In genomic region chr17:79514076-79514475, GRCm38 (mm10) we compare ENCODE assay signal across 19 mouse cellular contexts.
DNase-seq lines count a peak whose midpoint lies in the region; ATAC-seq and TF ChIP-seq lines count a peak whose summit lies in the region.
"Had no signal": no experiment of that assay in that cellular context is flagged by ENCODE, and none has a peak within 500 bp of the region (broad histone marks: within the 10 kb centered on the region; RNA-seq: fewer than 3 reads in every experiment).

No protein-coding gene starts in this region.

- TF ChIP-seq CTCF in intestine, postnatal 0 days (IDR thresholded peaks at IDR 0.05; ENCODE audit: low read depth): no peak

- DNase-seq in embryo, embryonic 11 days: peak; percentile 49
- peak; percentile 50 for DNase-seq in embryonic facial prominence, embryonic 14.5 days (ENCODE audit: low spot score)
- DNase-seq in mesoderm, embryonic 11.5 days (ENCODE audit: low read depth, low spot score): peak; percentile 43
- DNase-seq in kidney, postnatal 25 days: no peak
- no peak for DNase-seq in left cerebral cortex, adult 9 months (ENCODE audit: low spot score in 2 of 2)
- DNase-seq: adrenal gland, adult 8-10 months; cerebellum, adult 18-20 months; liver, embryonic 13.5 days; lung, adult 2 months; lung, postnatal 14 days; thymus, postnatal 14 days had no signal

- H3K4me3 ChIP-seq in intestine, embryonic 16.5 days (ENCODE audit: low read length): no peak overlapping the region
- no peak overlapping the region for H3K4me3 ChIP-seq in intestine, postnatal 0 days (ENCODE audit: low read depth, low read length)
- no peak overlapping the region for H3K4me3 ChIP-seq in embryonic facial prominence, embryonic 14.5 days (ENCODE audit: low read depth, low read length)
- H3K4me3 ChIP-seq: embryonic facial prominence, embryonic 15.5 days; hindbrain, embryonic 15.5 days; intestine, embryonic 15.5 days; left cerebral cortex, adult 2 months; liver, embryonic 13.5 days; midbrain, embryonic 12.5 days had no signal

- no peaks in the 10 kb centered on the region for H3K36me3 ChIP-seq in intestine, embryonic 16.5 days (ENCODE audit: control insufficient read depth, insufficient read depth, low read length)
- H3K36me3 ChIP-seq in intestine, postnatal 0 days (ENCODE audit: control insufficient read depth, insufficient read depth): no peaks in the 10 kb centered on the region
- H3K36me3 ChIP-seq in embryonic facial prominence, embryonic 14.5 days (ENCODE audit: control insufficient read depth, insufficient read depth, low read length): no peaks in the 10 kb centered on the region
- H3K36me3 ChIP-seq: embryonic facial prominence, embryonic 15.5 days; hindbrain, embryonic 15.5 days; intestine, embryonic 15.5 days; liver, embryonic 13.5 days; midbrain, embryonic 12.5 days had no signal

- ATAC-seq in intestine, embryonic 16.5 days: no peak
- ATAC-seq in intestine, postnatal 0 days: no peak
- no peak for ATAC-seq in embryonic facial prominence, embryonic 14.5 days (ENCODE audit: low read depth)
- ATAC-seq: forebrain, embryonic 14.5 days; intestine, embryonic 15.5 days had no signal

- H3K4me2 ChIP-seq in intestine, embryonic 16.5 days (ENCODE audit: low read depth, low read length): no peak overlapping the region
- H3K4me2 ChIP-seq in intestine, postnatal 0 days (replicated peaks; ENCODE audit: low read depth): no peak overlapping the region
- no peak overlapping the region for H3K4me2 ChIP-seq in embryonic facial prominence, embryonic 14.5 days (ENCODE audit: low read depth, low read length)
- H3K4me2 ChIP-seq: embryonic facial prominence, embryonic 15.5 days; hindbrain, embryonic 15.5 days; intestine, embryonic 15.5 days; liver, embryonic 13.5 days; midbrain, embryonic 12.5 days had no signal

- H3K9ac ChIP-seq in intestine, embryonic 16.5 days (ENCODE audit: low read depth, low read length): 0 out of 2 replicates have a peak overlapping the region, but pooled peaks have one; percentile 12
- H3K9ac ChIP-seq in intestine, postnatal 0 days (ENCODE audit: low read depth, low read length): no peak overlapping the region
- H3K9ac ChIP-seq in embryonic facial prominence, embryonic 14.5 days (ENCODE audit: low read depth, low read length): no peak overlapping the region
- H3K9ac ChIP-seq: embryonic facial prominence, embryonic 15.5 days; hindbrain, embryonic 15.5 days; intestine, embryonic 15.5 days; liver, embryonic 13.5 days; midbrain, embryonic 12.5 days had no signal

- H3K9me3 ChIP-seq in intestine, embryonic 16.5 days (ENCODE audit: control insufficient read depth, low read length): no peaks in the 10 kb centered on the region
- no peaks in the 10 kb centered on the region for H3K9me3 ChIP-seq in intestine, postnatal 0 days (ENCODE audit: control insufficient read depth)
- no peaks in the 10 kb centered on the region for H3K9me3 ChIP-seq in embryonic facial prominence, embryonic 14.5 days (ENCODE audit: control insufficient read depth, low read length)
- H3K9me3 ChIP-seq: embryonic facial prominence, embryonic 15.5 days; hindbrain, embryonic 15.5 days; intestine, embryonic 15.5 days; liver, embryonic 13.5 days; midbrain, embryonic 12.5 days had no signal

- WGBS in intestine, embryonic 16.5 days: 78% methylated on average over 7 of the region's 7 CpGs
- 80% methylated on average over 7 of the region's 7 CpGs for WGBS in intestine, postnatal 0 days
- 34% methylated on average over 7 of the region's 7 CpGs for WGBS in embryonic facial prominence, embryonic 14.5 days

- H3K27ac ChIP-seq in intestine, embryonic 16.5 days (ENCODE audit: low read length): no peak overlapping the region
- H3K27ac ChIP-seq in intestine, postnatal 0 days (ENCODE audit: low read depth, low read length): no peak overlapping the region
- H3K27ac ChIP-seq in embryonic facial prominence, embryonic 14.5 days (replicated peaks; ENCODE audit: low read depth, low read length): no peak overlapping the region
- H3K27ac ChIP-seq: embryonic facial prominence, embryonic 15.5 days; hindbrain, embryonic 15.5 days; intestine, embryonic 15.5 days; left cerebral cortex, adult 2 months; liver, embryonic 13.5 days; midbrain, embryonic 12.5 days had no signal

- peaks cover 4% of the 10 kb centered on the region; the same call in 1 of the 2 replicates for H3K4me1 ChIP-seq in intestine, embryonic 16.5 days (ENCODE audit: control insufficient read depth, insufficient read depth, low read length)
- H3K4me1 ChIP-seq in intestine, postnatal 0 days (replicated peaks; ENCODE audit: control insufficient read depth, insufficient read depth, low read length): no peaks in the 10 kb centered on the region
- peaks cover 26% of the 10 kb centered on the region for H3K4me1 ChIP-seq in embryonic facial prominence, embryonic 14.5 days (ENCODE audit: control insufficient read depth, insufficient read depth, low read length)
- H3K4me1 ChIP-seq: intestine, embryonic 15.5 days; liver, embryonic 13.5 days; midbrain, embryonic 12.5 days had no signal

- H3K27me3 ChIP-seq in intestine, embryonic 16.5 days (replicated peaks; ENCODE audit: control insufficient read depth, insufficient read depth, low read length): no peaks in the 10 kb centered on the region
- no peaks in the 10 kb centered on the region for H3K27me3 ChIP-seq in intestine, postnatal 0 days (replicated peaks; ENCODE audit: control insufficient read depth, insufficient read depth, low read length)
- H3K27me3 ChIP-seq in embryonic facial prominence, embryonic 14.5 days (replicated peaks; ENCODE audit: control insufficient read depth, insufficient read depth, low read length): no peaks in the 10 kb centered on the region
- H3K27me3 ChIP-seq: embryonic facial prominence, embryonic 15.5 days; hindbrain, embryonic 15.5 days; intestine, embryonic 15.5 days; liver, embryonic 13.5 days; midbrain, embryonic 12.5 days had no signal

Comparison
In these comparisons a context has a peak if more than half of its experiments do, and no peak if none do; other contexts are left out.
1. DNase-seq: peak in embryo, embryonic 11 days (single experiment), embryonic facial prominence, embryonic 14.5 days (single experiment) and mesoderm, embryonic 11.5 days (single experiment); none in kidney, postnatal 25 days (0 of 2) and left cerebral cortex, adult 9 months (0 of 2).